ENCODE assay signal across 22 mouse cellular contexts in the genomic region with DNA sequence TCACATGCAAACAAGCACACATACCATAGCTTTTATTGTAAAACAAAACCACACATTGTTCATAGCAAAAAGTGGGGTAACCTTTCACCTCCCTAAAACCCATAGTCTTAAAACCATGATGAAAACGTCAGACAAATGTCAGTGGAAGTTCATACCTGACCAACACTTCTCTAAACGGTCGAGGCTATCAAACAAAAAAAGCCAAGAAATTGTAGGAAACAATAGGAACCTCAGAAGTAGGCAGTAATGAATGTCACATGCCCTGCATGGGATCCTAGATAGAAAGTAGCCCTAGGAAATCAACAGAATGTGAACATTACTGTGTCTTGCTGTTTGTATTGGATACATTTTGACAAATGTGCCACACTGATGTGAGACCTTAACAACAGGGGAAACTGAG.
DNase-seq lines count a peak whose midpoint lies in the region; ATAC-seq and TF ChIP-seq lines count a peak whose summit lies in the region.
"Had no signal": no experiment of that assay in that cellular context is flagged by ENCODE, and none has a peak within 500 bp of the region (broad histone marks: within the 10 kb centered on the region; RNA-seq: fewer than 3 reads in every experiment).

No protein-coding gene starts in this region.

- H3K9me3 ChIP-seq in midbrain, embryonic 13.5 days: no peaks in the 10 kb centered on the region
- H3K9me3 ChIP-seq: embryonic facial prominence, embryonic 13.5 days; embryonic facial prominence, embryonic 15.5 days; forebrain, embryonic 13.5 days; forebrain, embryonic 15.5 days had no signal

- no peaks in the 10 kb centered on the region for H3K79me3 ChIP-seq in C2C12 (ENCODE audit: low read depth)

- H3K4me3 ChIP-seq in heart, adult 2 months: no peak overlapping the region
- no peak overlapping the region for H3K4me3 ChIP-seq in left cerebral cortex, adult 2 months
- H3K4me3 ChIP-seq in C2C12 (ENCODE audit: insufficient read depth, poor library complexity, severe bottlenecking) (no peak overlapping the region), myocyte (no peak overlapping the region)
- no peak overlapping the region for H3K4me3 ChIP-seq in midbrain, embryonic 13.5 days (replicated peaks)
- H3K4me3 ChIP-seq: embryonic facial prominence, embryonic 13.5 days; embryonic facial prominence, embryonic 15.5 days; forebrain, embryonic 13.5 days; forebrain, embryonic 15.5 days had no signal

- intact Hi-C loops in heart, adult 2 months (cut with DNase I): no loop called here
- intact Hi-C loops in left cerebral cortex, adult 2 months (cut with DNase I): no loop called here
- intact Hi-C loops in left cerebral cortex, postnatal 25 days (cut with DNase I): no loop called here

- no peak for DNase-seq in heart, adult 2 months
- no peak for DNase-seq in heart, postnatal 4 days
- no peak for DNase-seq in left cerebral cortex, adult 2 months (ENCODE audit: extremely low spot score in 1 of 2, low spot score in 2 of 2)
- no peak for DNase-seq in left cerebral cortex, postnatal 25 days (ENCODE audit: low spot score in 2 of 2)
- no peak for DNase-seq in spleen, postnatal 36 days (ENCODE audit: low spot score in 2 of 2)
- DNase-seq: adrenal gland, postnatal 10 days; B cell, adult 2 months; cerebellum, adult 11 months; cerebellum, adult 18-20 months; cerebellum, adult 8-10 months; cerebellum, adult 9-11 months; cerebellum, postnatal 14 days; cerebellum, postnatal 36 days; embryo, embryonic 11 days; forebrain, postnatal 0 days had no signal

- no peak for ATAC-seq in midbrain, embryonic 13.5 days
- ATAC-seq: forebrain, embryonic 13.5 days; forebrain, embryonic 15.5 days; forebrain, postnatal 0 days had no signal

- no peak for TF ChIP-seq EP300 in heart, adult 2 months (IDR thresholded peaks at IDR 0.05; ENCODE audit: insufficient read depth, low read depth, low read length)

- no peak overlapping the region for H3K9ac ChIP-seq in heart, adult 2 months (ENCODE audit: low read depth, low read length)
- H3K9ac ChIP-seq in midbrain, embryonic 13.5 days (replicated peaks): no peak overlapping the region
- H3K9ac ChIP-seq: embryonic facial prominence, embryonic 13.5 days; embryonic facial prominence, embryonic 15.5 days; forebrain, embryonic 13.5 days; forebrain, embryonic 15.5 days; forebrain, postnatal 0 days had no signal

- peak overlapping the region; percentile 58 for H3K4me2 ChIP-seq in myocyte (ENCODE audit: low read depth)
- no peak overlapping the region for H3K4me2 ChIP-seq in midbrain, embryonic 13.5 days (replicated peaks)
- H3K4me2 ChIP-seq: embryonic facial prominence, embryonic 13.5 days; embryonic facial prominence, embryonic 15.5 days; forebrain, embryonic 13.5 days; forebrain, embryonic 15.5 days had no signal

- TF ChIP-seq POLR2A in heart, adult 2 months (IDR thresholded peaks at IDR 0.05; ENCODE audit: insufficient read depth, low read depth, low read length): no peak
- no peak for TF ChIP-seq POLR2A in myocyte (IDR thresholded peaks at IDR 0.05; ENCODE audit: insufficient read length, low read depth)

- no peaks in the 10 kb centered on the region for H3K79me2 ChIP-seq in heart, adult 2 months (replicated peaks; ENCODE audit: control insufficient read depth, insufficient read depth, low read length)
- peaks cover 5% of the 10 kb centered on the region for H3K79me2 ChIP-seq in C2C12 (ENCODE audit: control insufficient read depth, insufficient read depth)
- H3K79me2 ChIP-seq in myocyte (ENCODE audit: control insufficient read depth, insufficient read depth): peaks cover 14% of the 10 kb centered on the region

- H3K27ac ChIP-seq in heart, adult 2 months: 0 out of 2 replicates have a peak overlapping the region, but pooled peaks have one; percentile 11
- peak overlapping the region; percentile 9; the same call in 1 of the 2 replicates for H3K27ac ChIP-seq in left cerebral cortex, adult 2 months
- no peak overlapping the region for H3K27ac ChIP-seq in midbrain, embryonic 13.5 days
- H3K27ac ChIP-seq: embryonic facial prominence, embryonic 13.5 days; embryonic facial prominence, embryonic 15.5 days; forebrain, embryonic 13.5 days; forebrain, embryonic 15.5 days had no signal

- H3K27me3 ChIP-seq in heart, adult 2 months (ENCODE audit: control insufficient read depth, insufficient read depth, low read length): no peaks in the 10 kb centered on the region
- H3K27me3 ChIP-seq in C2C12 (ENCODE audit: control insufficient read depth, insufficient read depth, insufficient read length): no peaks in the 10 kb centered on the region
- no peaks in the 10 kb centered on the region for H3K27me3 ChIP-seq in myocyte (ENCODE audit: control insufficient read depth, insufficient read depth, insufficient read length)
- no peaks in the 10 kb centered on the region for H3K27me3 ChIP-seq in midbrain, embryonic 13.5 days
- H3K27me3 ChIP-seq: embryonic facial prominence, embryonic 13.5 days; embryonic facial prominence, embryonic 15.5 days; forebrain, embryonic 13.5 days; forebrain, embryonic 15.5 days had no signal

- H3K36me3 ChIP-seq in heart, adult 2 months (ENCODE audit: control insufficient read depth, insufficient read depth, low read length): no peaks in the 10 kb centered on the region
- H3K36me3 ChIP-seq in C2C12 (ENCODE audit: control insufficient read depth, insufficient read depth) (no peaks in the 10 kb centered on the region), myocyte (ENCODE audit: control insufficient read depth, insufficient read depth) (no peaks in the 10 kb centered on the region)
- H3K36me3 ChIP-seq in midbrain, embryonic 13.5 days: no peaks in the 10 kb centered on the region
- H3K36me3 ChIP-seq: embryonic facial prominence, embryonic 13.5 days; embryonic facial prominence, embryonic 15.5 days; forebrain, embryonic 15.5 days had no signal

- TF ChIP-seq CTCF in heart, adult 2 months (IDR thresholded peaks at IDR 0.05): no peak
- no peak for TF ChIP-seq CTCF in left cerebral cortex, adult 2 months (IDR thresholded peaks at IDR 0.05)
- no peak for TF ChIP-seq CTCF in C2C12 (IDR thresholded peaks at IDR 0.05; ENCODE audit: control insufficient read depth, insufficient read depth, insufficient read length)

- no peak overlapping the region for H3ac ChIP-seq in C2C12 (ENCODE audit: control insufficient read depth, insufficient read length, low read depth)
- H3ac ChIP-seq in myocyte (ENCODE audit: control insufficient read depth, insufficient read length): no peak overlapping the region

- H3K4me1 ChIP-seq in heart, adult 2 months (ENCODE audit: control insufficient read depth, insufficient read depth, low read length): peaks cover 1% of the 10 kb centered on the region; the same call in 1 of the 2 replicates
- H3K4me1 ChIP-seq in midbrain, embryonic 13.5 days (replicated peaks): peaks cover 17% of the 10 kb centered on the region

- WGBS in heart, adult 2 months: 58% methylated on average over 3 of the region's 3 CpGs
- WGBS in midbrain, embryonic 13.5 days: 80% methylated on average over 3 of the region's 3 CpGs

TF ChIP-seq in C2C12, 6 proteins besides CTCF, POLR2A, EP300 and RAD21:
- peak; percentile 53 for TF ChIP-seq USF1 (IDR thresholded peaks at IDR 0.05; ENCODE audit: low read depth)
- peak; percentile 37 for TF ChIP-seq MYOD1 (IDR thresholded peaks at IDR 0.05; ENCODE audit: control insufficient read depth, insufficient read length, low read depth)
- no peak for TF ChIP-seq MAX (IDR thresholded peaks at IDR 0.05)
- TF ChIP-seq MYOG (IDR thresholded peaks at IDR 0.05; ENCODE audit: control insufficient read depth, extremely low read depth, insufficient read length): no peak
- no peak for TF ChIP-seq FOSL1 (IDR thresholded peaks at IDR 0.05; ENCODE audit: insufficient read depth, low read length, poor library complexity, severe bottlenecking)
- no peak for TF ChIP-seq CEBPB (IDR thresholded peaks at IDR 0.05; ENCODE audit: low read depth)

TF ChIP-seq in myocyte, 11 proteins besides CTCF, POLR2A, EP300 and RAD21:
- TF ChIP-seq USF1 (IDR thresholded peaks at IDR 0.05; ENCODE audit: low read depth) (peak; percentile 30), E2F4 (IDR thresholded peaks at IDR 0.05; ENCODE audit: insufficient read depth) (no peak)
TF ChIP-seq in myocyte: peak in this region for 1.
